Mouse (Mus musculus) limb, embryonic 10.5 days (tissue): ENCODE data around the gene Tenm2. TPM values are rescaled to one million over a fixed set of nuclear protein-coding genes. Genes with fewer than 3 reads are reported as not detected.
A peak's percentile ranks its signal among the peaks of the same experiment; 100 is the strongest.

Experiments
- DNase-seq: peaks from one replicate; pipeline ENCODE4 v3.0.0-alpha.2; 2017; ENCODE audit warnings: low spot score
- H3K27ac ChIP-seq: fragments of 300-500 bp; sonication (generic); 2 replicates; pipeline ENCODE4 v1.5.1; 2016; ENCODE audit warnings: mild to moderate bottlenecking
- H3K27me3 ChIP-seq: fragments of 300-500 bp; sonication (generic); 2 replicates; pipeline ENCODE4 v1.6.1; 2016; ENCODE audit warnings: low read depth, mild to moderate bottlenecking; ENCODE audit not compliant: poor library complexity, severe bottlenecking
- H3K36me3 ChIP-seq: fragments of 300-500 bp; sonication (generic); 2 replicates; pipeline ENCODE4 v1.6.1; 2016; ENCODE audit warnings: mild to moderate bottlenecking, moderate library complexity
- H3K4me1 ChIP-seq: fragments of 300-500 bp; sonication (generic); 2 replicates; pipeline ENCODE4 v1.6.1; 2016
- H3K4me3 ChIP-seq: fragments of 300-500 bp; sonication (generic); 2 replicates; pipeline ENCODE4 v1.5.1; 2016; ENCODE audit warnings: mild to moderate bottlenecking, moderate library complexity
- H3K9me3 ChIP-seq: fragments of 300-500 bp; sonication (generic); replicated peaks from 2 replicates; pipeline ENCODE4 v1.6.1; 2016; ENCODE audit warnings: mild to moderate bottlenecking
- WGBS: fragments of 180-500 bp; shearing (Covaris S2); methylation state at CpG from one replicate; pipeline ENCODE4 v1.1.7; 2016; 5-methylcytosine and 5-hydroxymethylcytosine counted together
- polyA plus RNA-seq: library from polyadenylated mRNA; unstranded; fragments of >200 nt; fragmentation: Nextera tagmentation; extraction: Ambion mirVana; gene quantifications from 2 replicates; pipeline ENCODE4 v1.2.1, GENCODE M21; 2016

Tenm2 gene
- polyA plus RNA-seq, 1 experiment from 2014 or later = 0.60 TPM

DNA sequence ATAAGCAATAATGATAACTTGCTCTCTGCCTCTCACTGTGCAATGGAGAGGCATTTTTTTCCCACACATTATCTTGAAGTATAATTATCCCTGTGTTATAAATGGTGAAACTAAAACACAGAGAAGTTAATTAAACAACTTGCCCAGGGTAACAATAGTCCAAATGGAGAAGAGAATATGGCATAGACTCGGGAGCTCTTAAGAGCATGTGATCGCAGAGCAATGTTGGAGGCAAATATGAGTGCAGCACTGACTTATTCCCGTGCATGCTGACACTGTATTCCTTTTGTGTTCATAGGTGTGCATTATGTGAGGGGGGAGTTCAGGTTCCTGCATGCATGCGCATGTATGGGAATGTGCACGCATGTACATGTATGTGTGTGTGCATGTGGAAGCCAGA lies 870.7 kb downstream of the Tenm2 start:
- H3K4me3 ChIP-seq = 0 out of 2 replicates have a peak overlapping the region, but pooled peaks have one; percentile 9
- H3K27ac ChIP-seq = 0 out of 2 replicates have a peak overlapping the region, but pooled peaks have one; percentile 54
- H3K36me3 ChIP-seq = no peaks in the 10 kb centered on the region
- 0 out of 2 replicates have a peak, but pooled peaks cover 5% of the 10 kb centered on the region for H3K27me3 ChIP-seq
- DNase-seq = no peak
- H3K9me3 ChIP-seq = no peaks in the 10 kb centered on the region
- H3K4me1 ChIP-seq = peaks cover 8% of the 10 kb centered on the region
- 95% methylated on average over 5 of the region's 5 CpGs for WGBS

DNA sequence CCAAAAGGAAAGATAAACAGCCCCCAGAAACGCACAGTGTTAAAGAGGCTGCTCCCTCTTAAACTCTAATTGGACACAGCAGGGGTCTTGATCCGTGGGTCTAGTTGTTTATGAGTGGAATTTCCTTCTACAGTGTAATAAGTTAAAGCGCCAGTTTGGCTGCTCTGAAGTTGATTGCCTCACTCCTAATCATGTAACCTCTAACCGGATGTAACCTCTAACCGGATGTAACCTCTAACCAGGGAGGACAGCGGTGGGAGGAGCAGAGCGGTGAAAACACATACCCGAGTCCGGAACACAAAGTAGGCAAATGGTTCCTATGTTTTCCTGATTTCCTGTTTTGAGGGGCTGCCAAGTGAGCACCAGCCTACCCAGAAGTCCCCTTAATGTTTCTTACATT lies 871.3 kb downstream of the Tenm2 start:
- H3K9me3 ChIP-seq = no peaks in the 10 kb centered on the region
- 0 out of 2 replicates have a peak, but pooled peaks cover 5% of the 10 kb centered on the region for H3K27me3 ChIP-seq
- H3K36me3 ChIP-seq = no peaks in the 10 kb centered on the region
- peak overlapping the region; percentile 9; the same call in 1 of the 2 replicates for H3K4me3 ChIP-seq
- H3K4me1 ChIP-seq = peaks cover 8% of the 10 kb centered on the region
- DNase-seq = peak; percentile 31
- 32% methylated on average over 9 of the region's 9 CpGs for WGBS
- H3K27ac ChIP-seq = peak overlapping the region; percentile 54; the same call in 1 of the 2 replicates

DNA sequence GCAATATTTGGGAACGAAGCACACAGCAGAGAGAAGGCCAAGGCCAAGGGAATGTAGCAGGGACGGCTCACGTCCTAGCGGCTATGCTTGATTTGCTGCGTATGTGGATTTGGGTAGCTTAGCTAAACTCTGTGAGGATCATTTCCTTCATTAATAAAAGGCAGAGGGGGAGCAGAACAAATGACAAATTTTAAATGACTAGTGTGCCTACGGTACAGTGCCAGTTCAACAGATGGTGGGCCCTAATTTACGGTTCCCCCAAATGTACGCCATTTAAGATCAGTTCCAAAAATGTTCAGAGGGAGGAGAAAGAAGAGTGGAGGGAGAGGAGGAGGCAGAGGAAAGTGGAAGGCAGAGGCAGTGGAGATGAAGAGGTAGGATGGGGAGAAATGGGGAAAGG lies 873.2 kb downstream of the Tenm2 start:
- 0 out of 2 replicates have a peak, but pooled peaks cover 5% of the 10 kb centered on the region for H3K27me3 ChIP-seq
- no peak for DNase-seq
- H3K9me3 ChIP-seq = no peaks in the 10 kb centered on the region
- H3K4me3 ChIP-seq = no peak overlapping the region
- no peaks in the 10 kb centered on the region for H3K36me3 ChIP-seq
- no peak overlapping the region for H3K27ac ChIP-seq
- peaks cover 8% of the 10 kb centered on the region for H3K4me1 ChIP-seq
- 92% methylated on average over 8 of the region's 8 CpGs for WGBS

DNA sequence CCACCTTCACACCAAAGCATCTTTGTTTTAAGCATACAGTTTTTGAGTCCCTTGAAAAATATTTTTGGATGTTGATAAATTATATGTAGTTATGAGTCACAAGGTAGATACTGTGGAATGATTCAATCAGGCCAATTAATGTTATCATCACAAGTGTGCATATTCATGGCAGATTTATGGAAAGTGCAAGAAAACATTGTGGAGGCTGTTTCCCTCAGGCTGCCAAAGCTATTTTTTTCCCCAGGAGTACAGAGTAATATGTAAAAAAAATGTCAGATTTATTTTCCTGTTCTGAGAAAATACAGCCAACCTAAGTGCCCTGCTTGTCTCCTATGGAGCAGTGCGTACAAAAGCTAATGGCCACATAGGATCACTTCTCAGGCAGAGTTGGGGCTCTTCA lies 882.5 kb downstream of the Tenm2 start:
- Histone ChIP-seq H3K36me3 (no peaks in the 10 kb centered on the region), H3K27me3 (no peaks in the 10 kb centered on the region), H3K27ac (no peak overlapping the region), H3K4me1 (peaks cover 7% of the 10 kb centered on the region), H3K4me3 (no peak overlapping the region), H3K9me3 (no peaks in the 10 kb centered on the region)
- no peak for DNase-seq
- 91% methylated on average over 1 of the region's 1 CpGs for WGBS

DNA sequence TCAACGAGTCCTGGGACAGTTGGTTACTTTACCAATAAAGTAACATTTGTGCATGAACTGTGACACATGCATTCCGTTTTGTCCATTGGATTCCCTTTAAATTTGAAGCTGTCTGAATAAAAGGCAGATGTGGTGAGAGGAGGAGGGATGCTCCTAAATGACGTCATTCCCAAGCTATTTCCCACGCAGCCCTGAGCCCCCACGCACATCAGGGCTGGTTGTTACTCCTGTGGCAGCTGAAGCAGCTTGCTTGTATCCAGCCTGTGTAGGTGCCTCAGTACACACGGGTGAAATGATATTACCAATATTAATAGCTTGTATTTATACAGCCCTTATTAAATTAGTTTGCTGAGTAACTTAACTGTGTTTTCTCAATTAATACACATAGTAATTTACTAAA lies 884.0 kb downstream of the Tenm2 start:
- Histone ChIP-seq H3K27ac (no peak overlapping the region), H3K36me3 (no peaks in the 10 kb centered on the region), H3K4me1 (peaks cover 7% of the 10 kb centered on the region), H3K4me3 (no peak overlapping the region), H3K9me3 (no peaks in the 10 kb centered on the region), H3K27me3 (no peaks in the 10 kb centered on the region)
- WGBS = 62% methylated on average over 6 of the region's 6 CpGs
- no peak for DNase-seq

DNA sequence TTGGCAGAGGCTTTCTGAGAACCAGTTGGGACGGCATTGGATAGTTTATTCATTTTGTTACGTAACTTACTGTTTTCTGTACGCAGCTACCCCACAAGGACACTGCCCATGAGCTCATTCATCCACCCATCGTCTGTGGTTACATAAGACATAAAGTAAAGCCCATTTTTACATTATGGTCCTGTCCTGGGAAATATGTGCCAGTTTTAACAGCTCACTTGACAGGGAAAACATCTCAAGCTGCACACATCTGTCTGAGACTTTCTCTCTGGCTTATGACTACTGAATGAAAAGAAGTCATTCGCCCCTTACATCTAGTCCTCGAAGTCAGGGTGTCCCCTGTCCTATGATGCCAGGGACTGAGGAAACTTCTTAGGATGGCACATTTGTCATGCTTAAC lies 884.4 kb downstream of the Tenm2 start:
- H3K36me3 ChIP-seq = no peaks in the 10 kb centered on the region
- no peaks in the 10 kb centered on the region for H3K27me3 ChIP-seq

DNA sequence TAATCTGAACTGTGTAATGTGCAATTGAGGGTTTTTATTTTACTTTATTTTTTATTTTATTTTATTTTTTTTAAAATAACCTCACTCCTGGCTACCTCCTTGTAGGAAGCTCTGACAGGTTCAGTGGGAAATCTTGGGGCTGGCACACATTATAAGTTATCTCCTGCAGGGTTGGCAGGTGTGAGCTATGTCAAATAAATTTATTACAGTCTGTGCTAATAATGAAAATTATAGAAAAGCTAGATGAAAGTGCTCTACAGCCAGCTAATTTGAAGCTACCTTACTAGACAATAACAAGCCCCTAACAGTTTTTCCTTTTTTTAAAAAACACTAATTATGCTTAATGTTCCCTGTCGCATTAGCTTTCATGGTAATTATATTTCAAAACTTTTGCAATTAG lies 885.5 kb downstream of the Tenm2 start:
- WGBS = 91% methylated on average over 1 of the region's 1 CpGs
- DNase-seq = no peak
- Histone ChIP-seq H3K36me3 (no peaks in the 10 kb centered on the region), H3K4me1 (peaks cover 7% of the 10 kb centered on the region), H3K4me3 (no peak overlapping the region), H3K27ac (no peak overlapping the region), H3K9me3 (no peaks in the 10 kb centered on the region), H3K27me3 (no peaks in the 10 kb centered on the region)

More for the DNA sequence above, 884.4 kb downstream of the Tenm2 start:
- H3K4me3 ChIP-seq = no peak overlapping the region
- no peak for DNase-seq
- H3K4me1 ChIP-seq = peaks cover 7% of the 10 kb centered on the region
- H3K27ac ChIP-seq = no peak overlapping the region
- no peaks in the 10 kb centered on the region for H3K9me3 ChIP-seq
- WGBS = 91% methylated on average over 6 of the region's 6 CpGs

DNA sequence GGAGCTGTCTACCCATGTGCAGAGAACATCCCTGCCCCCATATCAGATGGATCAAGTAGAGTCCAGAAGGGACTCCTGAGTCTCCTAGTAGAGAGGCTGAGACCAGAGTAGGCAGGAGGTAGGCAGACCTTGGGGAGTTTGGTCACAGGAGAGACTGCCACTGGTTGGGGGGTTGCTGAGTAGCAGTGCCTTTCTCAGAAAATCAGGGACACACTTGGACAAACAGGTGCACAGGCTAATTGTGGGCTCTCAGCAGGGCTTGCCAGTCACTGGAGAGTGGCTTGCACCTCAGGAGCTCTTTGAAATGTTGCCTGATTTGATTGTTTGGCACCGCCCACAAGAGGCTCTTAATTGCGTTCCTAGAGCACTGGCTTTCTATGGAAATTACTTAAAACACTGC lies 885.9 kb downstream of the Tenm2 start:
- no peak for DNase-seq
- no peaks in the 10 kb centered on the region for H3K9me3 ChIP-seq
- no peak overlapping the region for H3K27ac ChIP-seq
- peaks cover 7% of the 10 kb centered on the region for H3K4me1 ChIP-seq
- 54% methylated on average over 2 of the region's 2 CpGs for WGBS
- H3K27me3 ChIP-seq = no peaks in the 10 kb centered on the region
- H3K36me3 ChIP-seq = no peaks in the 10 kb centered on the region
- H3K4me3 ChIP-seq = no peak overlapping the region

DNA sequence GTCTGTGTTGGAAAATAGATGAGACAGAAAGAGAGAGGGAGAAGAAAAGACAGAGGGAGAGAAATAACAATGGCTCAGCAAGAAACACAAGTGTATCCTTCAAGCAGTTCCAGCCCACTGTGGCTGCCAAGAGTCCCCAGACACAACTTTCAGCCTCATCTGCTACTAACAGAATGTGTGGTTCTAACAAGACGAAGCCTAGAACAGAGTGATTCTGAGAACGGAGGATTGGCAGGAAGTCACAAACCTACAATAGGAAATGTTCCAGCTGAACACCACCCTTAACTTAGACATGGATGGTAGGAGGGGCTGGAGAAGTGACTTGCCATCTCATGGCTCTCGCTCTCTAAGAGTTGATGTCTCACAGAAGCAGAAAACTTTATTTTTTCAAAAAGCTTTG lies 894.0 kb downstream of the Tenm2 start:
- H3K4me3 ChIP-seq = no peak overlapping the region
- no peaks in the 10 kb centered on the region for H3K9me3 ChIP-seq
- H3K36me3 ChIP-seq = no peaks in the 10 kb centered on the region
- H3K27me3 ChIP-seq = no peaks in the 10 kb centered on the region
- H3K4me1 ChIP-seq = no peaks in the 10 kb centered on the region
- no peak overlapping the region for H3K27ac ChIP-seq
- 94% methylated on average over 3 of the region's 3 CpGs for WGBS
- DNase-seq = no peak

DNA sequence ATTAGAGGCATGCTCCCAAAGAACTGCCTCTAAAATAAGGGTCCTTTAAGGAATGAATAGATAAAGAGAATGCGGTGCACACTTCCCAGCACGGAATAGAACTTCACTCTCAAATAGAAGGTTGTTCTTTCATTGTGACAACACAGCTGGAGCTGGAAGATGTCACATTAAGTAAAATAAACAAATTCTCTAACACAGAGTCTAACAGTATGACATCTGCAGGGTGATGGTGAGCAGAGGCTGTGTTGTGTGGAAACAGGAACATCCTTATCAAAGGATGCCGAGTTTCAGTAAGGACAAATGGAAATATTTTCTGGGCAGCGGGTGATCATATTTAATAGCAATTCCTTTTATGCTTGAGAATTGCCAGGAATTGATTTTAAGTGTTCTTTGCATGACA lies 897.3 kb downstream of the Tenm2 start:
- Histone ChIP-seq H3K4me3 (no peak overlapping the region), H3K27me3 (no peaks in the 10 kb centered on the region)
- DNase-seq = no peak

DNA sequence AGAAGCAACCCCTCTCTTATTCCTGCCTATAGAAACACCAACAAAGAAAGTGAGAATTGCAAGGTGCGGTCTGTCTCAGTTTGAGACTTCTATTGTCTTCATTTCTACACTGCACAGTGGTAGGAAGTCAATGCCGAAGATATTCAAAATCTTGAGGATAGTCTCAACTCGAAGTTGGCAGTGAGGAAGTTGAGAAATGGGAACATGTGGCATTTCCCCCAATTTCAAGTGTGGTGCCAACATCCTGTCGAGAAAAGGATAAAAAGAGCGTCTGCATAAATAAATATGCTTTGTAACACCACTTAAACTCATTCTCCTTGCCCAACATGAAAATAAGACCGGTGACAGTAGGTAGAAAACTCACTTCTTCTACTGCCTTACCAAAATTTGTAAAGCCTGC lies 898.7 kb downstream of the Tenm2 start:
- Histone ChIP-seq H3K36me3 (no peaks in the 10 kb centered on the region), H3K27me3 (no peaks in the 10 kb centered on the region), H3K4me1 (peaks cover 28% of the 10 kb centered on the region), H3K4me3 (no peak overlapping the region), H3K9me3 (no peaks in the 10 kb centered on the region), H3K27ac (no peak overlapping the region)
- 92% methylated on average over 6 of the region's 6 CpGs for WGBS
- no peak for DNase-seq

More for the DNA sequence above, 897.3 kb downstream of the Tenm2 start:
- Histone ChIP-seq H3K9me3 (no peaks in the 10 kb centered on the region), H3K36me3 (no peaks in the 10 kb centered on the region), H3K27ac (no peak overlapping the region), H3K4me1 (peaks cover 19% of the 10 kb centered on the region)
- 80% methylated on average over 4 of the region's 4 CpGs for WGBS

DNA sequence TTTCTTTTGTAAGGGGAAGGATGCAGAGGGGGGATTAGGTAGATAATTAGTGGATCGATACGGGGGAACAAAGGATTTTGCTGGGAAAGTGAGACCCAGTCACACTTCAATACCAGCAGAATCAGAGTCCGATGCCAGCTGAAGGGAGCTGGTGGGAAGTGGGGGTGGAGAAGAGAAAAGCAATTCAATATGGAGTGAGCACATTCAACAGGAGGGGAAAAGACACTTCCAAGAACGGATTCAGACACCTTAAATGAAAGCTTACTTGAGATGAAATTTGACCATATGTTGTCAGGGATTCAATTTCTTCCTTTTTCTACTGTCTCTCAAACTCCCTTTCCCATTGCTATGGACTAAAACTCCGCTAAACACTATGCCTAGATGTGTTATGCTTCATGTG lies 900.6 kb downstream of the Tenm2 start:
- Histone ChIP-seq H3K27me3 (no peaks in the 10 kb centered on the region), H3K27ac (no peak overlapping the region), H3K4me3 (no peak overlapping the region), H3K36me3 (no peaks in the 10 kb centered on the region), H3K9me3 (no peaks in the 10 kb centered on the region), H3K4me1 (peaks cover 45% of the 10 kb centered on the region)
- 75% methylated on average over 5 of the region's 5 CpGs for WGBS
- no peak for DNase-seq

DNA sequence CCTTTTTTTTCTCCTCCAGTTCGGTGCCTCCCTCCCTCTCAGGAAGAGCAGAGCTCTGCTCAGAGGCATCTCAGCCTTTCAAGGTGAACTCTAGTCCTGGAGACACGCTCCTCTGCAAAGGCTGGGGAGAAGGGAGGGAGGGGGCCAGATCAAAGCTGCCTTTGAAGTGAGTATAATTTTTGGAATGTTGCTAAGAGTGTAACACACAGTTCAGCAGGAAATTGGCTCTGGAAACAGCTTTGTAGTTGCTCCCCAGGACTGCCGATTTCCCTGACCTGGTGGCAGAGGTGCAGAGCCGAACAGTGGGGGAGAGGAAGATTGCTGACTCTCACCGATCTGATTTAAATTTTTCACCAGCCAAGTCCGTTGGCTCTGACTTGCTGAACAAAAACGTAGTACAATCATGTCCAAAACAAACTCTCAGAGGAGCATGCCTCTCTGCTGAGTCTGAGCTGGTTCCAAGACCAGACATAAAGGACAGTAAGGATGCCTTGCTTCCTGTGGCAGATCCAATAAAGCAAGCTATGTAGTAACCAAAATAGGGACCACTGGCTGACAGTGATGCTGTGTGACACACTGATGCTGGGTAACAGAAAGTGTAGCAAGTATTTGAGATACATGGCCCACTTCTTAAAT lies 901.5 kb downstream of the Tenm2 start:
- no peaks in the 10 kb centered on the region for H3K9me3 ChIP-seq
- peaks cover 45% of the 10 kb centered on the region for H3K4me1 ChIP-seq
- H3K4me3 ChIP-seq = peak overlapping the region; percentile 16
- peak; percentile 55 for DNase-seq
- peak overlapping the region; percentile 70 for H3K27ac ChIP-seq
- H3K27me3 ChIP-seq = no peaks in the 10 kb centered on the region
- H3K36me3 ChIP-seq = no peaks in the 10 kb centered on the region
- WGBS = 1% methylated on average over 7 of the region's 7 CpGs

DNA sequence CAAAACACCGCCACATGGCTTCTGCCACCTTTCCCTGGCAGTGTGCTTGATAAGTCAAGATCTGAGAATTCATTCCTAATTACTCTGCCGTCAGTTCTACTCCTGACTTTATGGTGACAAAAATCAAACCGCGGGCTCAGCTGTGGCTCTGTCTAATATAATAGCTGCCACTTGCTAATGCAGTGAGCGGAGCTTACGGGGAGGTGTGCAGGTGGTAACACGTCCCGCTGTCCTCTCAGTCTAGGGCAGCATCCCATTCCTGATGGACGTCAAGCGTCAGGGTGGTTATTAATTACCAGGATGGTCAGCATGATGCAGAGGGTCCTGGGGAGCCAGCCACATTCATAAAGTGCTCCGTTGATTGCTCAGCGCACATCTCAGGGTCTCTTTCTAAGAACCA lies 903.5 kb downstream of the Tenm2 start:
- DNase-seq = peak; percentile 45
- Histone ChIP-seq H3K9me3 (no peaks in the 10 kb centered on the region), H3K36me3 (no peaks in the 10 kb centered on the region), H3K4me3 (no peak overlapping the region), H3K4me1 (peaks cover 45% of the 10 kb centered on the region), H3K27ac (no peak overlapping the region), H3K27me3 (no peaks in the 10 kb centered on the region)
- 40% methylated on average over 12 of the region's 12 CpGs for WGBS
